ENCODE assay signal across 8 mouse cellular contexts in genomic region chr13:63278796-63279475, GRCm38 (mm10).
DNase-seq lines count a peak whose midpoint lies in the region; ATAC-seq and TF ChIP-seq lines count a peak whose summit lies in the region.

No protein-coding gene starts in this region.

- no peak for TF ChIP-seq POLR2A in testis, adult 2 months (IDR thresholded peaks at IDR 0.05; ENCODE audit: control insufficient read depth, low read depth, low read length)

- H3K9ac ChIP-seq in embryonic facial prominence, embryonic 15.5 days: peak overlapping the region; percentile 45
- H3K9ac ChIP-seq in limb, embryonic 11.5 days (ENCODE audit: low read length): peak overlapping the region; percentile 50; the same call in 1 of the 2 replicates

- DNase-seq in testis, postnatal 10 days (ENCODE audit: low spot score): no peak
- peak; percentile 59 for DNase-seq in heart, postnatal 4 days
- peak; percentile 73 for DNase-seq in limb, embryonic 11.5 days (ENCODE audit: low spot score)
- DNase-seq in right cerebral cortex, adult 18-20 months: no peak

- no peak for TF ChIP-seq CTCF in testis, adult 2 months (IDR thresholded peaks at IDR 0.05; ENCODE audit: control insufficient read depth, insufficient read depth, insufficient replicate concordance, low read depth, low read length)

- 5% methylated on average over 10 of the region's 10 CpGs for WGBS in embryonic facial prominence, embryonic 15.5 days
- WGBS in limb, embryonic 11.5 days: 6% methylated on average over 10 of the region's 10 CpGs

- no peaks in the 10 kb centered on the region for H3K27me3 ChIP-seq in testis, adult 2 months (ENCODE audit: control insufficient read depth, insufficient read depth, low read length)
- H3K27me3 ChIP-seq in embryonic facial prominence, embryonic 15.5 days: no peaks in the 10 kb centered on the region
- H3K27me3 ChIP-seq in limb, embryonic 11.5 days (ENCODE audit: control insufficient read depth, insufficient read depth, low read length): no peaks in the 10 kb centered on the region

- H3K36me3 ChIP-seq in testis, adult 2 months (ENCODE audit: control insufficient read depth, insufficient read depth, low read length): no peaks in the 10 kb centered on the region
- H3K36me3 ChIP-seq in embryonic facial prominence, embryonic 15.5 days: peaks cover 15% of the 10 kb centered on the region
- H3K36me3 ChIP-seq in limb, embryonic 11.5 days (ENCODE audit: control insufficient read depth, insufficient read depth, low read length): no peaks in the 10 kb centered on the region; the same call in none of the 2 replicates

- peak overlapping the region; percentile 23; the same call in 1 of the 2 replicates for H3K4me3 ChIP-seq in testis, adult 2 months (ENCODE audit: control insufficient read depth, low read depth, low read length)
- peak overlapping the region; percentile 56 for H3K4me3 ChIP-seq in embryonic facial prominence, embryonic 15.5 days (replicated peaks)
- H3K4me3 ChIP-seq in limb, embryonic 11.5 days (ENCODE audit: low read depth, low read length): no peak overlapping the region; the same call in 1 of the 2 replicates

- ATAC-seq in embryonic facial prominence, embryonic 15.5 days (ENCODE audit: insufficient number of reproducible peaks, low FRiP score, low TSS enrichment, low read depth): peak; percentile 84
- ATAC-seq in limb, embryonic 11.5 days (ENCODE audit: insufficient number of reproducible peaks, low FRiP score, low TSS enrichment, low read depth): no peak; the same call in 1 of the 2 replicates
- ATAC-seq in megakaryocyte-erythroid progenitor cell, adult 5-6 weeks (replicated peaks; ENCODE audit: low FRiP score, low TSS enrichment, poor library complexity, severe bottlenecking): 0 out of 2 replicates have a peak, but pooled peaks have one; percentile 45
- ATAC-seq in CD4-positive, CD25-positive, alpha-beta regulatory T cell, adult 4 months: no peak

- peaks cover 1% of the 10 kb centered on the region for H3K4me1 ChIP-seq in testis, adult 2 months (ENCODE audit: control insufficient read depth, insufficient read depth, low read length)
- H3K4me1 ChIP-seq in embryonic facial prominence, embryonic 15.5 days: peaks cover 69% of the 10 kb centered on the region
- peaks cover 62% of the 10 kb centered on the region for H3K4me1 ChIP-seq in limb, embryonic 11.5 days (ENCODE audit: control insufficient read depth, insufficient read depth, low read length)

- H3K4me2 ChIP-seq in embryonic facial prominence, embryonic 15.5 days (replicated peaks): peak overlapping the region; percentile 60
- peak overlapping the region; percentile 34 for H3K4me2 ChIP-seq in limb, embryonic 11.5 days (ENCODE audit: low read depth, severe bottlenecking)

- H3K9me3 ChIP-seq in embryonic facial prominence, embryonic 15.5 days (replicated peaks): no peaks in the 10 kb centered on the region
- H3K9me3 ChIP-seq in limb, embryonic 11.5 days (ENCODE audit: control insufficient read depth, low read length): no peaks in the 10 kb centered on the region

- peak overlapping the region; percentile 61 for H3K27ac ChIP-seq in testis, adult 2 months (ENCODE audit: control insufficient read depth, insufficient read depth, low read depth, low read length)
- H3K27ac ChIP-seq in embryonic facial prominence, embryonic 15.5 days (replicated peaks): peak overlapping the region; percentile 91
- H3K27ac ChIP-seq in limb, embryonic 11.5 days (replicated peaks; ENCODE audit: low read depth, low read length): peak overlapping the region; percentile 61; the same call in 1 of the 2 replicates

Comparison
In these comparisons a context has a peak if more than half of its experiments do, and no peak if none do; other contexts are left out.
1. DNase-seq: peak in heart, postnatal 4 days (single experiment) and limb, embryonic 11.5 days (single experiment); none in testis, postnatal 10 days (single experiment) and right cerebral cortex, adult 18-20 months (single experiment).
2. ATAC-seq: peak in embryonic facial prominence, embryonic 15.5 days (single experiment) and megakaryocyte-erythroid progenitor cell, adult 5-6 weeks (single experiment); none in limb, embryonic 11.5 days (single experiment) and CD4-positive, CD25-positive, alpha-beta regulatory T cell, adult 4 months (single experiment).
3. Peak in every context shown above with its lines, with median percentiles within 50 percentile points of each other: H3K27ac ChIP-seq.